Comparison of ENCODE assay signal across 18 mouse cellular contexts in the genomic region with DNA sequence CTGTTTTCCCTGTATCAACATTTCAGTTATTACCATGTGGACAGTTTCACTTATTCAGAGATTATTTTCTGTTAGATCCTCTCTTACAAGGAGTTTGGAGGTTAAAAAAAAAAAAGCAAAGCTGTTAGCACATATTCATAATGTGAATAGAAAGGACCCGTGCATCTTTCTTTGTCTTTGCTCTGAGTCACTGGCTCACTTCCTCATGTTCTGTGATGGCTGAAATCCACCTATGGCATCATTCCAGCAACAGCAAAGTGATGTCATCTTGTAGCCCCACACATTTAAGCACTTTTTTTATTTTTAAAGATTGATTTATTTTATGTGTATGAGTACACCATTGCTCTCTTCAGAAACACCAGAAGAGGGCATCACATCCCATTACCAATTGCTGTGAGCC. TPM values are rescaled to one million over a fixed set of nuclear protein-coding genes. Genes with fewer than 3 reads are reported as not detected.
A peak's percentile ranks its signal among the peaks of the same experiment; 100 is the strongest.
DNase-seq lines count a peak whose midpoint lies in the region; ATAC-seq and TF ChIP-seq lines count a peak whose summit lies in the region.
"Had no signal": no experiment of that assay in that cellular context is flagged by ENCODE, and none has a peak within 500 bp of the region (broad histone marks: within the 10 kb centered on the region; RNA-seq: fewer than 3 reads in every experiment).

No protein-coding gene starts in this region.

- H3K27ac ChIP-seq in lung, embryonic 14.5 days (ENCODE audit: low read depth): no peak overlapping the region
- H3K27ac ChIP-seq: kidney, embryonic 15.5 days; neural tube, embryonic 15.5 days had no signal

- peaks cover 6% of the 10 kb centered on the region for H3K36me3 ChIP-seq in lung, embryonic 14.5 days (ENCODE audit: insufficient read depth)
- H3K36me3 ChIP-seq: neural tube, embryonic 15.5 days had no signal

- no peaks in the 10 kb centered on the region for H3K27me3 ChIP-seq in lung, embryonic 14.5 days (ENCODE audit: insufficient read depth, low read length)
- H3K27me3 ChIP-seq: kidney, embryonic 15.5 days; neural tube, embryonic 15.5 days had no signal

- no peaks in the 10 kb centered on the region for H3K4me1 ChIP-seq in lung, embryonic 14.5 days (ENCODE audit: insufficient read depth)
- H3K4me1 ChIP-seq: kidney, embryonic 15.5 days; neural tube, embryonic 15.5 days had no signal

- no peak overlapping the region for H3K4me2 ChIP-seq in lung, embryonic 14.5 days
- H3K4me2 ChIP-seq: kidney, embryonic 15.5 days; neural tube, embryonic 15.5 days had no signal

- H3K9me3 ChIP-seq in lung, embryonic 14.5 days (ENCODE audit: low read depth, low read length): no peaks in the 10 kb centered on the region
- H3K9me3 ChIP-seq: G1E; kidney, embryonic 15.5 days; neural tube, embryonic 15.5 days had no signal

- no peak overlapping the region for H3K4me3 ChIP-seq in lung, embryonic 14.5 days (ENCODE audit: low read depth, low read length)
- H3K4me3 ChIP-seq: kidney, embryonic 15.5 days; neural tube, embryonic 15.5 days had no signal

- H3K9ac ChIP-seq in lung, embryonic 14.5 days: no peak overlapping the region
- H3K9ac ChIP-seq: kidney, embryonic 15.5 days; neural tube, embryonic 15.5 days had no signal

- no peak for TF ChIP-seq CTCF in lung, embryonic 14.5 days (IDR thresholded peaks at IDR 0.05; ENCODE audit: low read depth)

- 63% methylated on average over 1 of the region's 1 CpGs for WGBS in lung, embryonic 14.5 days

- ATAC-seq in lung, embryonic 14.5 days (ENCODE audit: insufficient read depth): no peak
- ATAC-seq in megakaryocyte progenitor cell, adult 5-6 weeks (replicated peaks; ENCODE audit: poor library complexity): peak; percentile 72
- ATAC-seq: hindbrain, embryonic 16.5 days had no signal

- peak; percentile 11 for DNase-seq in adrenal gland, postnatal 10 days
- no peak for DNase-seq in adrenal gland, postnatal 25 days
- peak; percentile 11 for DNase-seq in lung, embryonic 14.5 days
- no peak for DNase-seq in lung, postnatal 10 days
- DNase-seq in NIH3T3 (ENCODE audit: low read depth): peak; percentile 78
- DNase-seq in thymus, postnatal 36 days: no peak
- no peak for DNase-seq in gastrocnemius, postnatal 25 days
- DNase-seq: cerebellum, adult 11-12 months; heart, adult 11 months; liver; lung, postnatal 14 days had no signal

RNA-seq across cellular contexts. Expression of a gene that starts 7.9 kb away (rescaled TPM):
- total RNA-seq in adrenal gland, postnatal 10 days (2021): 10 to 100 TPM; 69.7 to 76.0 TPM
- 74.3 and 76.3 TPM in 2 replicates for total RNA-seq in adrenal gland, postnatal 25 days (2021)
- 45.5 and 49.0 TPM in 2 replicates for polyA plus RNA-seq in lung, embryonic 14.5 days (2014; fragmentation: Nextera tagmentation; extraction: Ambion mirVana)
- total RNA-seq in megakaryocyte progenitor cell, adult 5-6 weeks (2015): 75.1 and 76.5 TPM in 2 replicates
- total RNA-seq in megakaryocyte progenitor cell, adult 5-6 weeks (2017): 101 and 114 TPM in 2 replicates
- 10 to 100 TPM; 23.2 to 27.4 TPM for total RNA-seq in gastrocnemius, postnatal 25 days (2021)

RNA-seq across cellular contexts. Expression of a gene that starts 42.6 kb away (rescaled TPM):
- total RNA-seq in adrenal gland, postnatal 10 days (2021): 10 to 100 TPM in 1 of 2 experiments, 1 to 10 TPM in 1; 5.0 to 17.9 TPM
- 0.30 TPM in 1 of 2 replicates, not detected in the other for total RNA-seq in adrenal gland, postnatal 25 days (2021)
- 0.53 and 2.7 TPM in 2 replicates for polyA plus RNA-seq in lung, embryonic 14.5 days (2014; fragmentation: Nextera tagmentation; extraction: Ambion mirVana)
- not detected in 2 replicates for total RNA-seq in megakaryocyte progenitor cell, adult 5-6 weeks (2015)
- total RNA-seq in megakaryocyte progenitor cell, adult 5-6 weeks (2017): not detected in 2 replicates
- 100 to 1,000 TPM; 292 to 319 TPM for total RNA-seq in gastrocnemius, postnatal 25 days (2021)
- polyA plus RNA-seq: G1E had no signal

RNA-seq across cellular contexts. Expression of a gene that starts 43.2 kb away (rescaled TPM):
- total RNA-seq in adrenal gland, postnatal 10 days (2021): 1 to 10 TPM; 1.7 TPM
- total RNA-seq in adrenal gland, postnatal 25 days (2021): not detected in 2 replicates
- 0.20 TPM in 1 of 2 replicates, not detected in the other for polyA plus RNA-seq in lung, embryonic 14.5 days (2014; fragmentation: Nextera tagmentation; extraction: Ambion mirVana)
- not detected in 2 replicates for total RNA-seq in megakaryocyte progenitor cell, adult 5-6 weeks (2015)
- total RNA-seq in megakaryocyte progenitor cell, adult 5-6 weeks (2017): not detected in 2 replicates
- under 1 TPM in 1 of 2 experiments, not detected in 1; 0.29 TPM for total RNA-seq in gastrocnemius, postnatal 25 days (2021)
- total RNA-seq: adrenal gland, postnatal 4 days; left cerebral cortex, postnatal 14 days had no signal
- polyA plus RNA-seq: G1E; hindbrain, embryonic 16.5 days; neural tube, embryonic 15.5 days had no signal

Comparison
In these comparisons a context has a peak if more than half of its experiments do, and no peak if none do; other contexts are left out.
1. DNase-seq: peak in adrenal gland, postnatal 10 days (single experiment), lung, embryonic 14.5 days (single experiment) and NIH3T3 (single experiment); none in adrenal gland, postnatal 25 days (single experiment), lung, postnatal 10 days (single experiment), thymus, postnatal 36 days (0 of 2) and gastrocnemius, postnatal 25 days (single experiment).
2. RNA of a gene that starts 42.6 kb away (total RNA-seq): 292 to 319 TPM in gastrocnemius, postnatal 25 days; 5.0 to 17.9 TPM in adrenal gland, postnatal 10 days, 0.30 TPM in adrenal gland, postnatal 25 days and not detected in megakaryocyte progenitor cell, adult 5-6 weeks; every median in the first group is over 10 times any median in the second.